Mouse (Mus musculus) kidney, adult 9 months (tissue): ENCODE measurements around the gene Hist1h2ak.

Experiments
- DNase-seq: peaks from one replicate; pipeline ENCODE4 v3.0.0; 2022

Hist1h2ak gene

DNA sequence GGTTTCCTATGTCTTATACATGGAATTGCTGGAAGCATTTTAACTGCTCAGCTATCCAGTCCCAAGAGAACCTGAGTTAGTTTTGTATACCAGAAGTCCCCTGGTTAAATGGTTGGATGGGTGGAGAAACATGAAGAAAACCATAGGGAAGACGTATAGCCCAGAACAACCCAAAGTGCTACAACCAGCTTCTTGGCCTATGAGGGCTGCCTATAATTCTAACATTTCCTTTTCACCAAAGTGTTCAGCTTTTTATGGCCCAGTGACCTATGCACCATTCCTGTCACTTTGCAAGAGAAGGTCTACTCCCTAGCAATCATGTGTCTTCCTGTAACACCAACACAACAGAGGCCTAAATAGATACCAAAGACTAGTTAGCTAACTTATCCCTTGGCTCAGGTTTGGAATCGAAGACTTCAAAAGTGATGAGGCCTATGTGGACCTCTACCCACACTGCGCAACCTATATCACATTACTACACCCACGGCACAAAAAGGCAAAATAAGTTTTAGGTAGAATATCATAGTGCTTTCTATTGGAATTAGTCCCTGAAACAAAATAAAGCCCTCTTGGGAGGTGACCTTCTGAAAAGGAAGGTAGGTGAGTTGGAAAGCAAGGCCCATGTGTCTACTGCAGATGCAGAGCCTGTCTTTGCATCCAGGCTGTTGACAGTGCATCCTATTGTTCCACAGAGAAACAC lies 35.1 kb downstream of the Hist1h2ak start:
- no peak for DNase-seq

DNA sequence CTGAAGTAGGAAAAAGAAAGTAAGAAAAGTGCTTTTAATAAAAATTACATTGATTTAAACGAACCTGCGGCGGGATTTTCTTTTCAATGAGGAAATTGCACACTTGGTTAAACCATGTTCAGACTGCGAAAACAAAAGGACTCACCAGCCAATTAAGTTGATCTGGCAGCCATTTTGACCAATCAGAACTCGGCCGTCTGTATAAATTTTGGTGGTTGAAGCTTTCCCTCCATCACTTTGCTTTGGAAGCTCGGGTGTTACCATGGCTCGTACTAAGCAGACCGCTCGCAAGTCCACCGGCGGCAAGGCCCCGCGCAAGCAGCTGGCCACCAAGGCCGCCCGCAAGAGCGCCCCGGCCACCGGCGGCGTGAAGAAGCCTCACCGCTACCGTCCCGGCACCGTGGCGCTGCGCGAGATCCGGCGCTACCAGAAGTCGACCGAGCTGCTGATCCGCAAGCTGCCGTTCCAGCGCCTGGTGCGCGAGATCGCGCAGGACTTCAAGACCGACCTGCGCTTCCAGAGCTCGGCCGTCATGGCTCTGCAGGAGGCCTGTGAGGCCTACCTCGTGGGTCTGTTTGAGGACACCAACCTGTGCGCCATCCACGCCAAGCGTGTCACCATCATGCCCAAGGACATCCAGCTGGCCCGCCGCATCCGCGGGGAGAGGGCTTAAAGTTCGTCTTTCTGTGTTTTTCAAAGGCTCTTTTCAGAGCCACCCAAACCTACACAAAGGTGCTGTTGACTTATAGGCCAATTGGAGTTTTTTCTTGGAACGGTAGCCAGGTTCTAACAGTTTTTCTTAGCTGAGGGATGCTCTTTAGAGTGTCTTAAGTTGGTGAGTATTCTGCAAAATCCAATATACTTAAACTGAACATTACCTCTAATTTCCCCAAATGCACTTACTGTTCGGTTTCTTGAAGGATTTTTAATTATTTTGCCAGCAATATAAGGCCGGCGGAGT lies 36.0 kb downstream of the Hist1h2ak start, which contains the start of gene Hist1h3h:
Gene Hist1h3h, plus strand, starts transcription at position 263 of the 961 bp plus-strand sequence.
- DNase-seq, result peak; percentile 58

DNA sequence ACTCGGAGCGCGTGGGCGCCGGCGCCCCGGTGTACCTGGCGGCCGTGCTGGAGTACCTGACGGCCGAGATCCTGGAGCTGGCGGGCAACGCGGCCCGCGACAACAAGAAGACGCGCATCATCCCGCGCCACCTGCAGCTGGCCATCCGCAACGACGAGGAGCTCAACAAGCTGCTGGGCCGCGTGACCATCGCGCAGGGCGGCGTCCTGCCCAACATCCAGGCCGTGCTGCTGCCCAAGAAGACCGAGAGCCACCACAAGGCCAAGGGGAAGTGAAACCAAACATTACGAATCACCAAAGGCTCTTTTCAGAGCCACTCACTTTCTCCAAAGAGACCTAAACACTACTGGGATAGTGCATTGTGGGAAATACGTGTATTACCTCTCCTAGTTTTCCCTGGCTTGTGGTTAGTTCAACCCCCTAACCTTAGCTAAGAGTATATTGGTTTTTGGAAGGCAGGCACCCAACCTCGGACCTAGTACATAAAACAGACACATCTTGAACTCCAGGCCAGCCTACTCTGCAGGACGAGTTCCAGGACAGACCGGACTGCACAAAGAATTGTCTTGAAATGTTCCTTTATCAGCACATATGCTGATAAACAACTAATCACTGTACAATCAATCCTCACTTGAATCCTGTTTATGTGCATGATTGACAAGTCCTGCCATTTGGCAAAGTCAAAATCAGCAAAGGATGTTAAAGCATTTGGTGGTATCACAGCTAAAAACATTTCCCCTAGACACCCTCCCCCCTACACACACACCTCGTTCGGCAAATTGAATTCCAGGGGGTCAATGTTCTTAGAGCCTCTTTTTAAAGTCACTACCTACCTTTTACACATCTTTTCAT lies 36.9 kb downstream of the Hist1h2ak start:
- DNase-seq, result peak; percentile 31

DNA sequence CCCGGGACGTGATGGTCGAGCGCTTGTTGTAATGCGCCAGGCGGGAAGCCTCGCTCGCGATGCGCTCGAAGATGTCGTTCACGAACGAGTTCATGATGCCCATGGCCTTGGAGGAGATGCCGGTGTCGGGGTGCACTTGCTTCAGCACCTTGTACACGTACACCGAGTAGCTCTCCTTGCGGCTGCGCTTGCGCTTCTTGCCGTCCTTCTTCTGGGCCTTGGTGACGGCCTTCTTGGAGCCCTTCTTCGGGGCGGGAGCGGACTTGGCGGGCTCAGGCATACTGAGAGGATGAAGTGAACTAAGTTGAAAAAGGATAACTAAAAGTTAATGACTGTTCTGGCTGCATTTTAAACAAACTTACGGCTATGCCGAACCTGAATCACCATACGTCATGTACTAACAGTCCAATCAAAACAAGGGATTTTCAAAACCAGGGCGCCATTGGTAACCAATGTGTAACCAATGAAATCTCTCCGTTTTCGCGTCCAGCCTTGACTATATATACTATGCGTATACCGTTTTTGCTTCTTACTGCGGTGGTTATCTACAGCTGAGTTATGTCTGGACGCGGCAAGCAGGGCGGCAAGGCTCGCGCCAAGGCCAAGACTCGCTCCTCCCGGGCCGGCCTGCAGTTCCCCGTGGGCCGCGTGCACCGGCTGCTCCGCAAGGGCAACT lies 37.6 kb downstream of the Hist1h2ak start, which contains the start of the genes Hist1h2bl and Hist1h2ai:
Gene Hist1h2bl, minus strand, starts transcription at position 280 of the 676 bp plus-strand sequence.
Gene Hist1h2ai, plus strand, starts transcription at position 559 of the 676 bp plus-strand sequence.
- peak; percentile 76 for DNase-seq

DNA sequence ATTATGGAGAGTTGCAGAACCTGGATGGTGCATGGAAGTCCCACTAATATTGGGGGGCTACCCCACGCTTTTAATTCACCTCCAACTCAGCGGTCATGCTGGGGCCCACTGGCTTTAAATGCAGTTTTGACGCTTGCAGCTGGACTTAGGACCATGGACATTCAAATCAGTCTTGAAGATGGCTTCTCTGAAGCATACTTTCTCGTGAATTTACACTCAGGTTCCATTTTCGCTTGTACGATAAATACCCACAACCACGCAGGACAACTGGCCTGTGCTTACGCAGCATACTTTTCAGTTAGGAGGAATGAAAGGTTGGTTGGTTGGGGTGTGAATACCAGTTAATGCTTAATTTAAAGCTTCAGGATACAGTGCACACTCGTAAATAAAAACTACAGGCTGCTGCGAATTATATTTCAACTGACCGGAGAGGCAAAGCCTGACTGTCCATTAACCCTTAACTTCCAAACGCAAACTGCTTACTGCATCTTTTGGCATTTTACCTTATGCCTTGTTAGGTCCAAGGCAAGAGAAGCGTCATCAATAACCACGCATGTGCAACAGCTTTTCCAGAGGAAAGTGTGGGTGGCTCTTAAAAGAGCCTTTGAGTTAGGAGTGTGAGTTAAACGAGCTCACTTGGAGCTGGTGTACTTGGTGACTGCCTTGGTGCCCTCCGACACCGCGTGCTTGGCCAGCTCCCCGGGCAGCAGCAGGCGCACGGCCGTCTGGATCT lies 38.3 kb downstream of the Hist1h2ak start:
- DNase-seq, result no peak

DNA sequence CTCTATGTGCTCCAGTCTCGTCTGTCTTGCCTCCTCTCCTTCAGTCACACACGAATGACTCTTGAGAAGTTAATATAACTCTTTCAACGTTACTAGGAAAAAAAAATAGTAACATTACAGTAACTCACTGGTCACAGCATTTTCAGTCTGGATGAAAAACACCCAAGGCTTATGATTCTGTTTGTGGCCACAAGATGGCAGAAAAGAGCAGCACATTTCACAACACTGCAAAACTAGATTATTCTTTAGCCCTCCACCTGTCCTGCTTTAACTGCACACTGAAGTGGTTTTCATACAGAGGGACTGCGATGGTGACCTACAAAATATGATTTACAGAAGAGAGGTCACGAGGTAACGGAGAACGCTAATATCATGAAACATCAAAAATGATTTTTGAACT lies 38.9 kb downstream of the Hist1h2ak start:
- DNase-seq, result peak; percentile 73

DNA sequence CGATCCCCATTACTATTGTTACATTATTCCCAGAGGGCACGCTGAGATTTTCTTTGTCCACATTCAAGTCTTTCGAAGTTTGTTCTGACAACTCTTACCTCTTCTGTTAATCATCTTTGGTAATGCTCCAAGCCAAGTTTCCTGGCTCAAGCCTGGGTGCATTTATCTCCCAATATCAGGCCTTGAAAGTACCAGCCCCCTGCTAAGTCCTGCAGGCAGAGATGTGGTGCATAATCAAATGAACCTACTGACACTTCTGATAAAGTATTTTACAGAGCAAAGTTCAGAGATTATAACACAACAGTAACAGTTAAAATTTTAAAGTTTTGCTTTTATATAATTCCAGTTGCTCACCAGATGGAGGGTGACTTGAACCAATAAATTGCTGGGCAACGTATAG lies 41.9 kb downstream of the Hist1h2ak start:
- DNase-seq, result no peak

DNA sequence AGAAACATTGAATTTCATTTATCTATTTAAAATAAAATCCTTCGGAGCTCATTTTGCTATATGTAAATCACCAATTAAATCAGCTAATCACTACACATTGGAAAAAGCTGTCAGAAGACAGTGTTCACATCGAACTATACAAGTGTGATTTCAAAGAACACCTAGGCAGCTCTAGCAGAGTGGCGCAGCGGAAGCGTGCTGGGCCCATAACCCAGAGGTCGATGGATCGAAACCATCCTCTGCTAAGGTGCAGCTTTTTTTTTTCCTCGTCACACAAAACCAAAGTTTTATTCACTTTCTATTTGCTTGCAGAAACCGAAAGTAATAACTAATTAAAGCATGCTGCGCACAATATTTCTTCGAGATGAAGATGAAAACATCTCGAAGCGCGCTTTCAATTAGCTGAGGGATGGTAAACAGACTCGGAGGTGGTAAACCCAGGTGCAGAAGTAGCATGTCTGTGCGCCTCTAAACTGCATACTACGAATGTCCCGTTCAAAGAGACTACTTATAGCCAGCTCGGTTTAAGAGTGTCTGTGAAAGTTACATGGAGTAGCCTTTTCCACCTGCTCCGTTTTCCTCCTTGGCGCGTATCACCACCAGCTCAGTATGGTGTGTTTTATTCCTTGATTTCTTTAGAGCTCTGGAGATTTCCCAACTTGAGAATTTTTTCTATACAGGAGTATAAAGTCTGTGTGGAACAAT lies 42.7 kb downstream of the Hist1h2ak start:
- peak; percentile 81 for DNase-seq

DNA sequence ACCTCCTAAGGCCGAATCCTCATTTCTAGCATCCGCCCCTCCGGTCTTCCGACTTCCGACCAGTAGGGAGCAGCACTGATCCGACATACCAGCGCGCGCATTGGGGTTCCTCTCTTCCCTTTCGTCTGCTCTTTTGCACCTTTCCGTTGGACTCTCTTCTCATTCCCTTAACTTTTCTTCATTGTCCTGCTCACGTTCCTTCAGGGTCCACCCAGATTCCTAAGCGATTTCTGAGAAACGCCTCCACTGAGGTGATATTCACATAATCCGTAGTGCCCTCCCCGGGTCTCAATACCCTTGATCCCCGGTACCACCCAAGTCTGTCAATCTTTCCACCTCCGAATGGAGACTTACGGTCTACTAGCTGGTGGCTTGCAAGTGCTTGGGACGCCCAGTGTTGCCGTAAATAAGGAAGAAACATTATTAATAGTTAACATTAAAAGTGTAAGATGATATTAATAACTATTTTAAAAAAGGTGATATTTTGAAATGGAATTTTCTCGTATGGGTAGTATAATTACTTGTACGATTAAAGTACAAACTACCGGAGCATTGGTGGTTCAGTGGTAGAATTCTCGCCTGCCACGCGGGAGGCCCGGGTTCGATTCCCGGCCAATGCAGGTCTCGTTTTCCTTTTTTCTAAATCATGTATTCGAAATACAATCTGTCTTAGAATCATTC lies 43.5 kb downstream of the Hist1h2ak start:
- DNase-seq, result peak; percentile 88

DNA sequence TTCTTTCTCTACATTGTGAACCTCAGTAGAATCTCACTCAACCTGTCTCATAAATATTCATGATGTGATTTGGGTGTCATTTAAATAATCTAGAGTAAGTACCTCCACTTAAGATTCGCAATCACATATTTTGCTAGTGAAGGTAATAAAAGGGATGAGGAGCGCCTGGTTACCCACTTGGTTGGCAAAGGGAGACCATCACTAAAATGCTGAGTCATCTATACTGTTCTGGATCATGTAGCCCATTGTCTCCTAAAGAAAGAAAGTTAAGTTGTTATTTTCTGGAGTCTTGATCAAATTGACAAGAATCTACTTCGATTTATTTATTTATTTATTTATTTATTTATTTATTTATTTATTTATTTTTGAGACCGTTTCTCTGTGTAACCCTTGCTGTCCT lies 47.0 kb downstream of the Hist1h2ak start:
- DNase-seq, result no peak
